Comparison of ENCODE assay signal across 8 mouse cellular contexts in genomic region chr3:119782022-119782945, GRCm38 (mm10). TPM values are rescaled to one million over a fixed set of nuclear protein-coding genes. Genes with fewer than 3 reads are reported as not detected.
DNase-seq lines count a peak whose midpoint lies in the region; ATAC-seq and TF ChIP-seq lines count a peak whose summit lies in the region.

No protein-coding gene starts in this region.

- H3ac ChIP-seq in myocyte (ENCODE audit: control insufficient read depth, insufficient read length), result peak overlapping the region; percentile 100

- H3K36me3 ChIP-seq in ES-Bruce4 (ENCODE audit: control insufficient read depth, insufficient read depth, low read length, poor library complexity, severe bottlenecking), result no peaks in the 10 kb centered on the region
- H3K36me3 ChIP-seq in heart, embryonic 12.5 days, result peaks cover 9% of the 10 kb centered on the region; the same call in 1 of the 2 replicates
- peaks cover 8% of the 10 kb centered on the region; the same call in 1 of the 2 replicates for H3K36me3 ChIP-seq in kidney, embryonic 16.5 days (ENCODE audit: insufficient read depth, low read length)
- peaks cover 13% of the 10 kb centered on the region for H3K36me3 ChIP-seq in liver, embryonic 12.5 days
- H3K36me3 ChIP-seq in myocyte (ENCODE audit: control insufficient read depth, insufficient read depth), result no peaks in the 10 kb centered on the region
- H3K36me3 ChIP-seq in stomach, postnatal 0 days (ENCODE audit: control insufficient read depth, insufficient read depth, low read length), result no peaks in the 10 kb centered on the region

- WGBS in heart, embryonic 12.5 days, result under 1% methylated on average over 50 of the region's 63 CpGs
- under 1% methylated on average over 45 of the region's 63 CpGs for WGBS in kidney, embryonic 16.5 days
- 1% methylated on average over 45 of the region's 63 CpGs for WGBS in liver, embryonic 12.5 days (ENCODE audit: insufficient replicate concordance)
- WGBS in stomach, postnatal 0 days, result 2% methylated on average over 51 of the region's 63 CpGs

- H3K4me3 ChIP-seq in ES-Bruce4 (ENCODE audit: low read depth, low read length) (peak overlapping the region; percentile 99), myocyte (peak overlapping the region; percentile 51)
- peak overlapping the region; percentile 82 for H3K4me3 ChIP-seq in brown adipose tissue, adult 24 weeks (ENCODE audit: insufficient read depth, low read depth, low read length)
- H3K4me3 ChIP-seq in heart, embryonic 12.5 days, result peak overlapping the region; percentile 89
- H3K4me3 ChIP-seq in kidney, embryonic 16.5 days (ENCODE audit: low read length), result peak overlapping the region; percentile 83
- H3K4me3 ChIP-seq in liver, embryonic 12.5 days, result peak overlapping the region; percentile 88
- peak overlapping the region; percentile 97 for H3K4me3 ChIP-seq in stomach, postnatal 0 days (ENCODE audit: low read depth, low read length)

- peak; percentile 45 for ATAC-seq in erythroid progenitor cell, adult 5-6 weeks (replicated peaks; ENCODE audit: low FRiP score, poor library complexity, severe bottlenecking)
- peak; percentile 56 for ATAC-seq in heart, embryonic 12.5 days (ENCODE audit: insufficient number of reproducible peaks, low FRiP score)
- peak; percentile 74 for ATAC-seq in kidney, embryonic 16.5 days (ENCODE audit: low FRiP score, low TSS enrichment)
- peak; percentile 60 for ATAC-seq in liver, embryonic 12.5 days
- ATAC-seq in stomach, postnatal 0 days (ENCODE audit: low FRiP score, low TSS enrichment), result peak; percentile 73

- TF ChIP-seq EP300 in ES-Bruce4 (IDR thresholded peaks at IDR 0.05; ENCODE audit: insufficient read depth, low read depth, low read length), result no peak
- TF ChIP-seq EP300 in stomach, postnatal 0 days (optimal IDR thresholded peaks at IDR 0.05), result no peak

- no peak overlapping the region for H3K27ac ChIP-seq in ES-Bruce4 (ENCODE audit: insufficient read depth, low read length)
- peak overlapping the region; percentile 46 for H3K27ac ChIP-seq in brown adipose tissue, adult 24 weeks (replicated peaks; ENCODE audit: low read depth, low read length)
- H3K27ac ChIP-seq in heart, embryonic 12.5 days (ENCODE audit: poor library complexity, severe bottlenecking), result peak overlapping the region; percentile 95
- peak overlapping the region; percentile 94 for H3K27ac ChIP-seq in kidney, embryonic 16.5 days (ENCODE audit: low read length)
- H3K27ac ChIP-seq in liver, embryonic 12.5 days, result peak overlapping the region; percentile 85
- peak overlapping the region; percentile 97 for H3K27ac ChIP-seq in stomach, postnatal 0 days (replicated peaks)

- TF ChIP-seq POLR2A in ES-Bruce4 (IDR thresholded peaks at IDR 0.05; ENCODE audit: insufficient read depth, low read length) (no peak), myocyte (IDR thresholded peaks at IDR 0.05; ENCODE audit: insufficient read length, low read depth) (no peak)

- H3K27me3 ChIP-seq in ES-Bruce4 (ENCODE audit: control insufficient read depth, insufficient read depth, low read length, poor library complexity, severe bottlenecking) (no peaks in the 10 kb centered on the region), myocyte (ENCODE audit: control insufficient read depth, insufficient read depth, insufficient read length) (no peaks in the 10 kb centered on the region)
- no peaks in the 10 kb centered on the region for H3K27me3 ChIP-seq in heart, embryonic 12.5 days (replicated peaks)
- H3K27me3 ChIP-seq in kidney, embryonic 16.5 days (ENCODE audit: insufficient read depth, low read length), result no peaks in the 10 kb centered on the region
- no peaks in the 10 kb centered on the region for H3K27me3 ChIP-seq in liver, embryonic 12.5 days (replicated peaks)
- H3K27me3 ChIP-seq in stomach, postnatal 0 days (ENCODE audit: control insufficient read depth, insufficient read depth, low read length), result no peaks in the 10 kb centered on the region

- DNase-seq in stomach, postnatal 0 days (ENCODE audit: low spot score), result peak; percentile 58

- peaks cover 2% of the 10 kb centered on the region for H3K4me1 ChIP-seq in ES-Bruce4 (ENCODE audit: control insufficient read depth, insufficient read depth, low read length)
- peaks cover 14% of the 10 kb centered on the region for H3K4me1 ChIP-seq in brown adipose tissue, adult 24 weeks (ENCODE audit: control insufficient read depth, insufficient read depth, insufficient read length, low read length)
- peaks cover 20% of the 10 kb centered on the region for H3K4me1 ChIP-seq in heart, embryonic 12.5 days (replicated peaks)
- peaks cover 18% of the 10 kb centered on the region for H3K4me1 ChIP-seq in kidney, embryonic 16.5 days (ENCODE audit: insufficient read depth, low read length)
- H3K4me1 ChIP-seq in liver, embryonic 12.5 days, result peaks cover 33% of the 10 kb centered on the region
- no peaks in the 10 kb centered on the region for H3K4me1 ChIP-seq in stomach, postnatal 0 days (replicated peaks; ENCODE audit: control insufficient read depth, insufficient read depth)

- H3K9me3 ChIP-seq in ES-Bruce4 (replicated peaks; ENCODE audit: control insufficient read depth, insufficient read depth, low read length, poor library complexity, severe bottlenecking), result no peaks in the 10 kb centered on the region
- no peaks in the 10 kb centered on the region for H3K9me3 ChIP-seq in heart, embryonic 12.5 days (replicated peaks)
- no peaks in the 10 kb centered on the region for H3K9me3 ChIP-seq in kidney, embryonic 16.5 days (ENCODE audit: low read length)
- no peaks in the 10 kb centered on the region for H3K9me3 ChIP-seq in liver, embryonic 12.5 days (replicated peaks)
- H3K9me3 ChIP-seq in stomach, postnatal 0 days (ENCODE audit: control insufficient read depth, low read length), result no peaks in the 10 kb centered on the region

- no peak for TF ChIP-seq CTCF in ES-Bruce4 (IDR thresholded peaks at IDR 0.05; ENCODE audit: low read depth, low read length)
- no peak for TF ChIP-seq CTCF in stomach, postnatal 0 days (IDR thresholded peaks at IDR 0.05; ENCODE audit: low read depth)

- H3K79me2 ChIP-seq in myocyte (ENCODE audit: control insufficient read depth, insufficient read depth), result peaks cover 52% of the 10 kb centered on the region

- H3K4me2 ChIP-seq in heart, embryonic 12.5 days, result peak overlapping the region; percentile 87
- peak overlapping the region; percentile 82 for H3K4me2 ChIP-seq in kidney, embryonic 16.5 days (replicated peaks; ENCODE audit: low read depth, low read length)
- peak overlapping the region; percentile 80 for H3K4me2 ChIP-seq in liver, embryonic 12.5 days
- H3K4me2 ChIP-seq in myocyte (ENCODE audit: low read depth), result peak overlapping the region; percentile 92
- H3K4me2 ChIP-seq in stomach, postnatal 0 days (replicated peaks; ENCODE audit: low read depth), result peak overlapping the region; percentile 64

- peak overlapping the region; percentile 99 for H3K9ac ChIP-seq in ES-Bruce4 (ENCODE audit: low read depth, poor library complexity, severe bottlenecking)
- peak overlapping the region; percentile 98 for H3K9ac ChIP-seq in heart, embryonic 12.5 days
- peak overlapping the region; percentile 94 for H3K9ac ChIP-seq in kidney, embryonic 16.5 days (replicated peaks; ENCODE audit: low read length)
- peak overlapping the region; percentile 96 for H3K9ac ChIP-seq in liver, embryonic 12.5 days
- peak overlapping the region; percentile 97 for H3K9ac ChIP-seq in stomach, postnatal 0 days (ENCODE audit: low read length)

TF ChIP-seq in myocyte, 11 proteins besides CTCF, POLR2A, EP300 and RAD21:
- no peak for TF ChIP-seq SRF (IDR thresholded peaks at IDR 0.05; ENCODE audit: control insufficient read depth, insufficient read length, low read depth)
- peak in 1 of 3 experiments; percentile 2 for TF ChIP-seq MYOG (IDR thresholded peaks at IDR 0.05; ENCODE audit: control insufficient read depth in 1 of 3, insufficient read depth in 1 of 3, insufficient read length in 2 of 3, low read depth in 2 of 3)
- peak; percentile 43 for TF ChIP-seq USF1 (IDR thresholded peaks at IDR 0.05; ENCODE audit: low read depth)

RNA-seq across cellular contexts. Expression of gene Ptbp2, which starts 2.0 kb away (rescaled TPM):
- polyA plus RNA-seq in ES-Bruce4 (2011; ENCODE audit: insufficient read depth, insufficient read length, low read depth, missing spikeins), result 75.0 and 82.2 TPM in 2 replicates
- 14.7 and 16.5 TPM in 2 replicates for polyA plus RNA-seq in brown adipose tissue, adult 24 weeks (2012; ENCODE audit: insufficient read depth, insufficient read length, missing spikeins)
- total RNA-seq in erythroid progenitor cell, adult 5-6 weeks (2015; ENCODE audit: low replicate concordance), result 18.4 and 41.5 TPM in 2 replicates
- 15.0 and 20.4 TPM in 2 replicates for total RNA-seq in erythroid progenitor cell, adult 5-6 weeks (2017; ENCODE audit: low replicate concordance)
- 75.6 and 79.8 TPM in 2 replicates for polyA plus RNA-seq in heart, embryonic 12.5 days (2016; fragmentation: Nextera tagmentation; extraction: Ambion mirVana)
- polyA plus RNA-seq in kidney, embryonic 16.5 days (2015; fragmentation: Nextera tagmentation; extraction: Ambion mirVana), result 54.6 and 57.7 TPM in 2 replicates
- polyA plus RNA-seq in liver, embryonic 12.5 days (2016; fragmentation: Nextera tagmentation; extraction: Ambion mirVana), result 12.8 and 14.3 TPM in 2 replicates
- 8.4 TPM for polyA plus RNA-seq in myocyte (2012; fragmentation: generic; extraction: Trizol)
- 26.8 and 27.5 TPM in 2 replicates for polyA plus RNA-seq in stomach, postnatal 0 days (2015; fragmentation: Nextera tagmentation; extraction: Ambion mirVana)
